Mouse (Mus musculus) thymus, adult 2 months (tissue): ENCODE results near the gene Dgcr6.

Source experiments
- CTCF ChIP-seq: fragments of 200-500 bp; IDR thresholded peaks from 2 replicates; pipeline ENCODE4 v1.5.1; 2012; ENCODE audit warnings: mild to moderate bottlenecking, control low read depth, low read length, moderate library complexity, borderline replicate concordance; ENCODE audit not compliant: control insufficient read depth, poor library complexity, insufficient read depth; ENCODE audit errors: extremely low read depth
- POLR2A ChIP-seq: fragments of 200-500 bp; IDR thresholded peaks from 2 replicates; pipeline ENCODE4 v1.6.1; 2012; ENCODE audit warnings: mild to moderate bottlenecking, low read length, control low read depth, moderate library complexity; ENCODE audit not compliant: control insufficient read depth, poor library complexity, insufficient read depth; ENCODE audit errors: extremely low read depth

DNA sequence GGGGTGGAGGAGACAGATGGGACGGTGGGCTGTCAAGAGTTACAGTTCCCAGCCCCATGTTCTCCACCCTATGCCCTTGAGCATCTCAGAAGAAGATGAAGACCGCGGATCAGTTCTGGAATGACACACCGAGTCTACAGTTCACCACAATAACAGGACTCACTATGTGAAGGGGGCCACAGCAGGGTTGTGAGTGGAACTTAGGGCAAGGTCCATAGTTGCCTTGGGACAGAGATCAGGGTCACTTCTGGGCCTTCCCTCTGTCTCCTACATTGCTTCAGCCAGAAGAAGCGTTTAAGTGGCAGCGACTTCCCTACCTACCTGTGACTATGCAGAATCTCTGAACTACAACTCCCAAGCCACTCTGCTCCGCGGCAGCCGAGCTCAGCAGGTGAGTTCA, 15.6 kb upstream of the Dgcr6 start:
- 0 out of 2 replicates have a peak, but pooled peaks have one; percentile 8 for TF ChIP-seq CTCF
- TF ChIP-seq POLR2A = no peak
